Mouse (Mus musculus): ENCODE measurements at regions not wholly inside any gene's neighbourhood (a gene's known extent, or its start where the extent isn't known, plus 50 kb on each side); places are given as distances from the start of the nearest gene placed in this dataset.

- no peak for ATAC-seq
- Histone ChIP-seq H3K9ac (replicated peaks; ENCODE audit: low read depth) (no peak overlapping the region), H3K9me3 (ENCODE audit: low read length) (no peaks in the 10 kb centered on the region), H3K27ac (ENCODE audit: low read length) (no peak overlapping the region), H3K4me2 (replicated peaks; ENCODE audit: low read depth, low read length) (no peak overlapping the region), H3K36me3 (ENCODE audit: insufficient read depth, low read length) (no peaks in the 10 kb centered on the region), H3K27me3 (replicated peaks; ENCODE audit: insufficient read depth, low read length) (no peaks in the 10 kb centered on the region), H3K4me1 (ENCODE audit: insufficient read depth, low read depth, low read length) (no peaks in the 10 kb centered on the region), H3K4me3 (ENCODE audit: low read depth, low read length) (no peak overlapping the region)
- DNase-seq (ENCODE audit: low spot score), result no peak
- 21% methylated on average over 3 of the region's 3 CpGs for WGBS
- TF ChIP-seq CTCF (IDR thresholded peaks at IDR 0.05), result no peak
Observed at GRCm38 (mm10) chr6:7790040-7790439, 54.6 kb upstream of the C1galt1 start.

GRCm38 (mm10) chr6:7789071-7789470 is 55.6 kb upstream of the C1galt1 start:
- 31% methylated on average over 3 of the region's 3 CpGs for WGBS
- H3K4me2 ChIP-seq (replicated peaks; ENCODE audit: low read depth, low read length), result no peak overlapping the region
- no peaks in the 10 kb centered on the region for H3K27me3 ChIP-seq (replicated peaks; ENCODE audit: insufficient read depth, low read length)
- H3K9me3 ChIP-seq (ENCODE audit: low read length), result no peaks in the 10 kb centered on the region
- H3K4me1 ChIP-seq (ENCODE audit: insufficient read depth, low read depth, low read length), result no peaks in the 10 kb centered on the region
- H3K27ac ChIP-seq (ENCODE audit: low read length), result no peak overlapping the region
- peak; percentile 88 for ATAC-seq
- DNase-seq (ENCODE audit: low spot score), result peak; percentile 80
- no peak overlapping the region for H3K4me3 ChIP-seq (ENCODE audit: low read depth, low read length)
- H3K9ac ChIP-seq (replicated peaks; ENCODE audit: low read depth), result no peak overlapping the region
- no peak for TF ChIP-seq EP300 (IDR thresholded peaks at IDR 0.05)
- no peak for TF ChIP-seq CTCF (IDR thresholded peaks at IDR 0.05)
- no peaks in the 10 kb centered on the region for H3K36me3 ChIP-seq (ENCODE audit: insufficient read depth, low read length)

- Histone ChIP-seq H3K4me2 (replicated peaks; ENCODE audit: low read depth, low read length) (no peak overlapping the region), H3K27me3 (replicated peaks; ENCODE audit: insufficient read depth, low read length) (no peaks in the 10 kb centered on the region), H3K9ac (replicated peaks; ENCODE audit: low read depth) (no peak overlapping the region), H3K4me3 (ENCODE audit: low read depth, low read length) (no peak overlapping the region), H3K9me3 (ENCODE audit: low read length) (no peaks in the 10 kb centered on the region), H3K27ac (ENCODE audit: low read length) (no peak overlapping the region), H3K36me3 (ENCODE audit: insufficient read depth, low read length) (no peaks in the 10 kb centered on the region), H3K4me1 (ENCODE audit: insufficient read depth, low read depth, low read length) (no peaks in the 10 kb centered on the region)
- DNase-seq (ENCODE audit: low spot score), result no peak
- TF ChIP-seq CTCF (IDR thresholded peaks at IDR 0.05) (no peak), EP300 (IDR thresholded peaks at IDR 0.05) (no peak)
- WGBS, result 46% methylated on average over 4 of the region's 4 CpGs
- ATAC-seq, result no peak
Observed at GRCm38 (mm10) chr6:7785407-7785806, 59.2 kb upstream of the C1galt1 start.

GRCm38 (mm10) chr6:7783059-7783458 is 61.6 kb upstream of the C1galt1 start:
- ATAC-seq (no peak), DNase-seq (ENCODE audit: low spot score) (no peak)
- Histone ChIP-seq H3K36me3 (ENCODE audit: insufficient read depth, low read length) (no peaks in the 10 kb centered on the region), H3K4me2 (replicated peaks; ENCODE audit: low read depth, low read length) (no peak overlapping the region), H3K27ac (ENCODE audit: low read length) (no peak overlapping the region), H3K4me1 (ENCODE audit: insufficient read depth, low read depth, low read length) (no peaks in the 10 kb centered on the region), H3K4me3 (ENCODE audit: low read depth, low read length) (no peak overlapping the region), H3K27me3 (replicated peaks; ENCODE audit: insufficient read depth, low read length) (no peaks in the 10 kb centered on the region), H3K9me3 (ENCODE audit: low read length) (no peaks in the 10 kb centered on the region), H3K9ac (replicated peaks; ENCODE audit: low read depth) (no peak overlapping the region)
- TF ChIP-seq CTCF (IDR thresholded peaks at IDR 0.05) (no peak), EP300 (IDR thresholded peaks at IDR 0.05) (no peak)
- WGBS, result 56% methylated on average over 1 of the region's 1 CpGs

GRCm38 (mm10) chr6:7779959-7780358 is 64.7 kb upstream of the C1galt1 start:
- TF ChIP-seq CTCF (IDR thresholded peaks at IDR 0.05) (no peak), EP300 (IDR thresholded peaks at IDR 0.05) (no peak)
- no peak for ATAC-seq
- Histone ChIP-seq H3K9ac (replicated peaks; ENCODE audit: low read depth) (no peak overlapping the region), H3K36me3 (ENCODE audit: insufficient read depth, low read length) (no peaks in the 10 kb centered on the region), H3K9me3 (ENCODE audit: low read length) (no peaks in the 10 kb centered on the region), H3K27me3 (replicated peaks; ENCODE audit: insufficient read depth, low read length) (no peaks in the 10 kb centered on the region), H3K4me3 (ENCODE audit: low read depth, low read length) (no peak overlapping the region), H3K27ac (ENCODE audit: low read length) (no peak overlapping the region), H3K4me1 (ENCODE audit: insufficient read depth, low read depth, low read length) (no peaks in the 10 kb centered on the region), H3K4me2 (replicated peaks; ENCODE audit: low read depth, low read length) (no peak overlapping the region)
- 86% methylated on average over 2 of the region's 2 CpGs for WGBS
- no peak for DNase-seq (ENCODE audit: low spot score)

- no peaks in the 10 kb centered on the region for H3K27me3 ChIP-seq (replicated peaks; ENCODE audit: insufficient read depth, low read length)
- no peak overlapping the region for H3K9ac ChIP-seq (replicated peaks; ENCODE audit: low read depth)
- H3K27ac ChIP-seq (ENCODE audit: low read length), result no peak overlapping the region
- DNase-seq (ENCODE audit: low spot score), result no peak
- no peak for TF ChIP-seq EP300 (IDR thresholded peaks at IDR 0.05)
- TF ChIP-seq CTCF (IDR thresholded peaks at IDR 0.05), result no peak
- no peak overlapping the region for H3K4me3 ChIP-seq (ENCODE audit: low read depth, low read length)
- H3K4me1 ChIP-seq (ENCODE audit: insufficient read depth, low read depth, low read length), result no peaks in the 10 kb centered on the region
- ATAC-seq, result no peak
- no peak overlapping the region for H3K4me2 ChIP-seq (replicated peaks; ENCODE audit: low read depth, low read length)
- no peaks in the 10 kb centered on the region for H3K36me3 ChIP-seq (ENCODE audit: insufficient read depth, low read length)
- H3K9me3 ChIP-seq (ENCODE audit: low read length), result no peaks in the 10 kb centered on the region
- whole genome bisulfite sequencing, result 30% methylated on average over 7 of the region's 7 CpGs
Observed at GRCm38 (mm10) chr6:7778642-7779404, 65.8 kb upstream of the C1galt1 start.

GRCm38 (mm10) chr6:7768421-7768820 is 75.4 kb upstream of the Asns start:
- Histone ChIP-seq H3K9ac (replicated peaks; ENCODE audit: low read depth) (no peak overlapping the region), H3K27me3 (replicated peaks; ENCODE audit: insufficient read depth, low read length) (no peaks in the 10 kb centered on the region), H3K27ac (ENCODE audit: low read length) (no peak overlapping the region), H3K4me2 (replicated peaks; ENCODE audit: low read depth, low read length) (no peak overlapping the region), H3K9me3 (ENCODE audit: low read length) (no peaks in the 10 kb centered on the region), H3K36me3 (ENCODE audit: insufficient read depth, low read length) (no peaks in the 10 kb centered on the region), H3K4me3 (ENCODE audit: low read depth, low read length) (no peak overlapping the region), H3K4me1 (ENCODE audit: insufficient read depth, low read depth, low read length) (no peaks in the 10 kb centered on the region)
- no peak for TF ChIP-seq CTCF (IDR thresholded peaks at IDR 0.05)
- TF ChIP-seq EP300 (IDR thresholded peaks at IDR 0.05), result no peak
- DNase-seq (ENCODE audit: low spot score) (no peak), ATAC-seq (no peak)
